Mouse (Mus musculus) cortical plate, adult 2 months (tissue): ENCODE results near the gene Atg101.

ENCODE experiments used
- CTCF ChIP-seq: fragments of 200-500 bp; IDR thresholded peaks from 2 replicates; pipeline ENCODE4 v1.5.1; 2011; ENCODE audit warnings: mild to moderate bottlenecking, control low read depth, low read length; ENCODE audit not compliant: insufficient read depth; ENCODE audit errors: extremely low read depth
- POLR2A ChIP-seq: fragments of 200-500 bp; IDR thresholded peaks from 2 replicates; pipeline ENCODE4 v1.6.1; 2011; ENCODE audit warnings: mild to moderate bottlenecking, low read length, control low read depth; ENCODE audit not compliant: insufficient read depth; ENCODE audit errors: extremely low read depth

DNA sequence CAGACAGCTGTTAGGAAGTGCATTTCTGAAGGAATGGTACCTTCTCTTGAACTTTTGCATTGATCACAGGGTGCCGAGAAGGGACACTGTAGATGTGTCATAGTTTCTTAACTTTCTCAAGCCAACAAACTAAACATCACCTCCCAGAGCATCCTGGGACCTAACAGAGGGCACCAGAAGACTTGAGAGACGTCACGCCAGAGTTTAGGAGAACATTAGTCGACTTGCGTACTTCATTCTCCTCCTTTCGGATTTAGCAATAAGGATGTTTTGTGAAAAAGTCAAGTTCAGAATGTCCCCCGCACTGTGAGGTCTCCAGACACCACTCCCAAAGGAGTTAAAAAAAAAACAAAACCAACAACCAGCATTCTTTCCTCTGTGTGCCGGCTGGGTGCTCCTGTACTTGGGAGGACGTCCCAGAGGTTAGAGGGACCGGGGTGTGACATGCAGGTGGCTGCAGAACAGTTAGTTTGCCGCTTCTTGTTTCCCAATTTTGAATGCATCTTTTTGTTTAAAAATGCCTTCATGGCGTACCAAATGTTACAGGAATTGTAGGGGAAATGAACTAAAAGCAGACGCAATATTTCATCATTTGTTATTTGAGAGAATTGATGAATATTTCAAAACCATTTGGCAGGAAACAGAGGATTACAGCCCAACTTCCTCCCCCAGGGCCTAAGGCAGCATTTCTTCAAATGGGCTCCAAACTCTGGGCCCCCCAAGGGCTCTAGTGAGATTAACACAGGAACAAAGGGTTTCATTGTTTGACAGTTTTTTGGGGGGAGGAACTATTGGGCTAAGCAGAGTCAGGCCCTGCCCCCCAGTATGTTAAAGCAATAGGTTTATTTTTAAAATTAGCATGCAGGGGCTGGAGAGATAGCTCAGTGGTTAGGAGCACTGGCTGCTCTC, 24.6 kb downstream of the Atg101 start:
- TF ChIP-seq CTCF = no peak
- TF ChIP-seq POLR2A = no peak
